Mouse (Mus musculus) forebrain, embryonic 10.5 days (tissue): ENCODE results near the gene Zfp169. TPM values are rescaled to one million over a fixed set of nuclear protein-coding genes. Genes with fewer than 3 reads are reported as not detected.

Source experiments
- DNase-seq: peaks from one replicate; pipeline ENCODE4 v3.0.0-alpha.2; 2017; ENCODE audit warnings: low spot score; ENCODE audit errors: extremely low spot score
- H3K27ac ChIP-seq: fragments of 300-500 bp; sonication (generic); 2 replicates; pipeline ENCODE4 v1.5.1; 2016; ENCODE audit warnings: mild to moderate bottlenecking
- H3K27me3 ChIP-seq: fragments of 300-500 bp; sonication (generic); 2 replicates; pipeline ENCODE4 v1.6.1; 2016; ENCODE audit warnings: mild to moderate bottlenecking; ENCODE audit not compliant: poor library complexity, severe bottlenecking
- H3K36me3 ChIP-seq: fragments of 300-500 bp; sonication (generic); replicated peaks from 2 replicates; pipeline ENCODE4 v1.6.1; 2016; ENCODE audit warnings: mild to moderate bottlenecking, moderate library complexity
- H3K4me1 ChIP-seq: fragments of 300-500 bp; sonication (generic); 2 replicates; pipeline ENCODE4 v1.6.1; 2016
- H3K4me3 ChIP-seq: fragments of 300-500 bp; sonication (generic); 2 replicates; pipeline ENCODE4 v1.5.1; 2016; ENCODE audit warnings: mild to moderate bottlenecking, moderate library complexity
- H3K9me3 ChIP-seq: fragments of 300-500 bp; sonication (generic); 2 replicates; pipeline ENCODE4 v1.6.1; 2016; ENCODE audit warnings: mild to moderate bottlenecking, moderate library complexity
- WGBS: fragments of 180-500 bp; shearing (Covaris S2); methylation state at CpG from one replicate; pipeline ENCODE4 v1.1.7; 2016; 5-methylcytosine and 5-hydroxymethylcytosine counted together
- polyA plus RNA-seq: library from polyadenylated mRNA; unstranded; fragments of >200 nt; fragmentation: Nextera tagmentation; extraction: Ambion mirVana; gene quantifications from 2 replicates; pipeline ENCODE4 v1.2.1, GENCODE M21; 2016

Gene Zfp169
- polyA plus RNA-seq, 1 experiment from 2014 or later, result 4.9 TPM

- WGBS, result 78% methylated on average over 4 of the region's 4 CpGs
- Histone ChIP-seq H3K4me3 (no peak overlapping the region), H3K4me1 (peaks cover 15% of the 10 kb centered on the region), H3K9me3 (peaks cover 14% of the 10 kb centered on the region), H3K27me3 (no peaks in the 10 kb centered on the region), H3K36me3 (peaks cover 41% of the 10 kb centered on the region), H3K27ac (no peak overlapping the region)
- DNase-seq, result no peak
Measured at GRCm38 (mm10) chr13:48498676-48499075, 14.6 kb downstream of the Zfp169 start.

GRCm38 (mm10) chr13:48497693-48498221 is 15.5 kb downstream of the Zfp169 start:
- H3K27me3 ChIP-seq, result no peaks in the 10 kb centered on the region
- 7% methylated on average over 15 of the region's 15 CpGs for WGBS
- peak overlapping the region; percentile 51 for H3K4me3 ChIP-seq
- H3K4me1 ChIP-seq, result peaks cover 15% of the 10 kb centered on the region
- peaks cover 9% of the 10 kb centered on the region for H3K9me3 ChIP-seq
- peak; percentile 79 for DNase-seq
- peaks cover 41% of the 10 kb centered on the region for H3K36me3 ChIP-seq
- 0 out of 2 replicates have a peak overlapping the region, but pooled peaks have one; percentile 1 for H3K27ac ChIP-seq

DNA sequence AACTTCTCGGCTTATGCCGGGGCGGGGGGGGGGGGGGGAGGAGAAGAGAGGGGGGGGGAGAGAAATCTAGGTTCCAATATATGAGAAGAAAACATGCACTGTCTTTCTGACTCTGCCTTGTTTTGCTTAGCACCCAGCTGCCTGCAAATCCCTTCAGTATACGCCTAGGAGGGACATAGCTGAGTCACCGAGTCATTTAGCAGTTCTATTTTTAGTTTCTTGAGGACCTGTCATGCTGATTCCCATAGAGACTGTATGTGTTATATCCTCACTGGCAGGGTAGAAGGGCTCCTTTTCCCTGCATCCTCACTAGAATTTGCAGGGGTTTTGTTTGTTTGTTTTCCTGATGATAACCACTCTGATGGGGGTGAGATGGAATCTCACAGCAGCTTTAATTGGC is 20.1 kb downstream of the Zfp169 start:
- Histone ChIP-seq H3K27me3 (no peaks in the 10 kb centered on the region), H3K27ac (no peak overlapping the region), H3K4me3 (no peak overlapping the region), H3K9me3 (peaks cover 17% of the 10 kb centered on the region), H3K36me3 (peaks cover 76% of the 10 kb centered on the region), H3K4me1 (peaks cover 9% of the 10 kb centered on the region)
- no peak for DNase-seq
- 94% methylated on average over 5 of the region's 5 CpGs for WGBS

DNA sequence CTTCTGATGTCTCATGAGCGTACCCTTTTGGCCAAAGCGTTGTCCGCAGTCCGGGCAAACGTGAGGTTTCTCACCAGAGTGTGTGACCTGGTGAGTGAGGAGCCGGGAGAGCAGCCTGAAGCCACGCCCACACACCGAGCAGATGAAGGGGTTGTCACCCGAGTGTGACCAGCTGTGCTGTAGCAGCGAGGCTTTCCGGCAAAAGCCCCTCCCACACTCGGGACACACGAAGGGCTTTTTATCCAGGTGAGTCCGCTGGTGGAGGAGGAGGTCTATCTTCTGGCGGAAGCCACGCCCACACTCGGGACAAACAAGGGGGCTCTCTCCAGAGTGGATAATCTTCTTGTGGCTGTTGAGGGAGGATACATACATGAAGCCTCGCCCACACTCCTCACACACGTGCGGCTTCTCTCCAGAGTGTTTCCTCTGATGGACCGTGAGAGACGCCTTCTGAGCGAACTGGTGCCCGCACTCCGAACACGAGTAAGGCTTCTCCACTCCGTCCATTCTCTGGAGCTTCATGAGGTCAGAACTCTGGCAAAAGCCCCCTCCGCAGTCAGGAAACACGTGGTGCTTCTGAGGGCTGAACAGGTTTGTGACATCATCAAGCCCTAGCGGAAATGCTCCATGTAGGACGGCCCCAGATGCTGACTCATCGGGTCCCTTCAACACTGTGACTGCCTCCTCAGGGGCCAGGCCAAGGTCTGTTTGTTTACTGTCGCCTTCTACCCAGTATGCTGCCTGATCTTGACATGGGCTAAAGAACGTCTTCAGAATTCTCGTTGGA is 22.7 kb downstream of the Zfp169 start:
- no peaks in the 10 kb centered on the region for H3K27me3 ChIP-seq
- H3K27ac ChIP-seq, result no peak overlapping the region
- WGBS, result 91% methylated on average over 35 of the region's 35 CpGs
- H3K36me3 ChIP-seq, result peaks cover 85% of the 10 kb centered on the region
- no peaks in the 10 kb centered on the region for H3K4me1 ChIP-seq
- DNase-seq, result no peak
- H3K9me3 ChIP-seq, result peaks cover 17% of the 10 kb centered on the region
- H3K4me3 ChIP-seq, result no peak overlapping the region

DNA sequence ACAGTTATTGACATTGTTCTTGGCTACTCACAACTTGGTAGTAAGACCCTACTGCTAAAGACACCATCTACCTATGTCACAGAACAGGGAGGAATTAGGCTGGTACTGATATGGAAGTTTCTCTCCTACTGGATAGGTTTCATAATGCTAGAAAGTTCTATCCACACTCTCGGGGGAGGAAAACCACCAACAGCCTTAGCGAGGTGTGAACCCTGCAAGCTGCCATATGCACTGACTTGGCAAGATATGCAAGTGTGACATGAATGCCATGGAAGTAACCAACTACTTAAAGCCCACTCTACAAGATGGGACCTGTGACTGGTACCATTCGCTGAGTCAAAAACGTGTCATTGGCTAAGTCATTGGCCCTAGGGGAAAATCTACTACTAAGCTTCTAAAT is 29.6 kb downstream of the Zfp169 start:
- Histone ChIP-seq H3K27me3 (no peaks in the 10 kb centered on the region), H3K36me3 (peaks cover 36% of the 10 kb centered on the region), H3K9me3 (no peaks in the 10 kb centered on the region), H3K27ac (no peak overlapping the region), H3K4me1 (no peaks in the 10 kb centered on the region), H3K4me3 (no peak overlapping the region)
- no peak for DNase-seq
- 90% methylated on average over 4 of the region's 4 CpGs for WGBS

GRCm38 (mm10) chr13:48468656-48469180 is 44.5 kb downstream of the Zfp169 start:
- peaks cover 20% of the 10 kb centered on the region for H3K4me1 ChIP-seq
- DNase-seq, result no peak
- 68% methylated on average over 15 of the region's 15 CpGs for WGBS

DNA sequence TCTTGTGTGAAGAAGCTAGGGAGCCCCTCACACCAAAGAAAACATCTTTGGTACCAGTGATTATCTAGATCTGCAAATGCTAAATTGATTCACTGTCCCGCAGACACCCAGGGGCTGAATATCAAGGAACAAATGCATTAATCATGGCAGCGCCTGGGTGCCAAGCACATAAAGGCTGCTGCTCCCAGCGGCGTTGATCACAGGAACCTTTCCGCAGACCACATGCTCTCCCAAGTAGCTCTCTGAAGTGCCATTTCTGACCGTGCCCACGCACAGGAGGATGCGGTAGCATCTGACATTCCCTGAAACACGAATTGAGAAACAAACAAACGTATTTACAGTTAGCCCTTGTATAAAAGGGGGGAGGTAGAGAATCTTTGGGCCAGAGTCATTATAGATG is 47.1 kb downstream of the Zfp169 start:
- no peaks in the 10 kb centered on the region for H3K36me3 ChIP-seq
- H3K4me1 ChIP-seq, result peaks cover 22% of the 10 kb centered on the region
- no peak overlapping the region for H3K4me3 ChIP-seq
- WGBS, result 78% methylated on average over 10 of the region's 10 CpGs
- peak overlapping the region; percentile 48; the same call in 1 of the 2 replicates for H3K27ac ChIP-seq
- no peaks in the 10 kb centered on the region for H3K9me3 ChIP-seq
- no peak for DNase-seq
- no peaks in the 10 kb centered on the region; the same call in 1 of the 2 replicates for H3K27me3 ChIP-seq

More at GRCm38 (mm10) chr13:48468656-48469180, 44.5 kb downstream of the Zfp169 start:
- Histone ChIP-seq H3K27me3 (no peaks in the 10 kb centered on the region; the same call in 1 of the 2 replicates), H3K27ac (no peak overlapping the region), H3K36me3 (no peaks in the 10 kb centered on the region), H3K4me3 (no peak overlapping the region), H3K9me3 (no peaks in the 10 kb centered on the region)

- Histone ChIP-seq H3K36me3 (no peaks in the 10 kb centered on the region), H3K27me3 (no peaks in the 10 kb centered on the region; the same call in 1 of the 2 replicates), H3K4me3 (no peak overlapping the region), H3K9me3 (no peaks in the 10 kb centered on the region), H3K27ac (peak overlapping the region; percentile 51), H3K4me1 (peaks cover 22% of the 10 kb centered on the region)
- peak; percentile 80 for DNase-seq
- WGBS, result 20% methylated on average over 4 of the region's 4 CpGs
Measured at GRCm38 (mm10) chr13:48464170-48464569, 49.1 kb downstream of the Zfp169 start.

DNA sequence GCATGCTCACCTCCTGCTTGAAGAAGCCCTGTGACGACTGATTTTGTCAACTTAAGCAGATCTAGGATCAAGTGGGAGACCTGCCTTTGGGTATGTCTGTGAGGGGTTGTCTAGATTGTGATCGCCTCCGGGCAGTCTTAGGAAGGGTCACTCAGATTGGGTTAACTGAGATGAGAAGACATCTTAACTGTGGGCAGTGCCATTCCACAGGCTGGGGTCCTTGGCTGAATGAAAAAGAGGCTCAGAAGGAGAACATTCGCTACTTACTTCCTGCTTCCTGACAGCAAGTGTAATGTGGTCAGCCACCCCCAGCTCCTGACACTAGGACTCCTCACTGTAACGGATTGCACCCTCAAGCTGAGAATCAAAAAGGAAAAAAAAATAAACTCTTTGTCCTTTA is 54.0 kb downstream of the Zfp169 start:
- no peak overlapping the region for H3K27ac ChIP-seq
- H3K4me1 ChIP-seq, result peaks cover 5% of the 10 kb centered on the region
- WGBS, result 88% methylated on average over 5 of the region's 5 CpGs
- H3K4me3 ChIP-seq, result no peak overlapping the region
- H3K27me3 ChIP-seq, result no peaks in the 10 kb centered on the region
- H3K9me3 ChIP-seq, result no peaks in the 10 kb centered on the region
- DNase-seq, result no peak
- no peaks in the 10 kb centered on the region for H3K36me3 ChIP-seq

- Histone ChIP-seq H3K4me1 (peaks cover 16% of the 10 kb centered on the region), H3K27ac (no peak overlapping the region), H3K4me3 (no peak overlapping the region), H3K9me3 (no peaks in the 10 kb centered on the region), H3K27me3 (peaks cover 6% of the 10 kb centered on the region; the same call in 1 of the 2 replicates), H3K36me3 (no peaks in the 10 kb centered on the region)
- WGBS, result 80% methylated on average over 4 of the region's 4 CpGs
- DNase-seq, result no peak
Measured at GRCm38 (mm10) chr13:48448119-48448518, 65.1 kb downstream of the Zfp169 start.

GRCm38 (mm10) chr13:48443996-48444395 is 69.3 kb downstream of the Zfp169 start:
- Histone ChIP-seq H3K27me3 (peaks cover 6% of the 10 kb centered on the region; the same call in 1 of the 2 replicates), H3K36me3 (no peaks in the 10 kb centered on the region), H3K4me3 (no peak overlapping the region), H3K9me3 (no peaks in the 10 kb centered on the region), H3K27ac (peak overlapping the region; percentile 20), H3K4me1 (peaks cover 16% of the 10 kb centered on the region)
- 36% methylated on average over 8 of the region's 8 CpGs for WGBS
- DNase-seq, result no peak

DNA sequence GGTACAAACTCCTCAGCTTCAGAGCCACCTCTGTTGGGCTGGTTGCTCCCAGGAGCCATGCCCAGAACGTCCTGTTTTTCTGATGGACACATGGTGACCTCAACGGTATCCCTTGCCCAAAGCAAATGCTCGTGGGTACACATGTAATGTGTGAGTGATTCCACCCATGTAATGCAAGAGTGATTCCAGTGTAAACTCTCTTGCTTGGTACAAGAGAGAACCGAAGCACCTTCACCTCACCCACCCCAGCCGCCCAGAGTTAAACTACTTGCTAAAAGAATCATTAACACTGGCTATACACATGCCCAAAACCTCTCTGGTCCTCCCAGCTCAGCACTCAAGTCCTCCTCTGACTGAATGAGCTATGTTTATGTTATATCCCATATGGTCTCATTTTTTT is 74.9 kb downstream of the Zfp169 start:
- no peaks in the 10 kb centered on the region for H3K9me3 ChIP-seq
- no peaks in the 10 kb centered on the region for H3K36me3 ChIP-seq
- H3K4me3 ChIP-seq, result no peak overlapping the region
- no peaks in the 10 kb centered on the region for H3K27me3 ChIP-seq
- no peak overlapping the region for H3K27ac ChIP-seq
- H3K4me1 ChIP-seq, result peaks cover 10% of the 10 kb centered on the region
- DNase-seq, result no peak
- WGBS, result 87% methylated on average over 5 of the region's 5 CpGs
